Mouse (Mus musculus) adrenal gland, postnatal 4 days (tissue): Measurements from ENCODE around the gene Cog7. TPM values are rescaled to one million over a fixed set of nuclear protein-coding genes. Genes with fewer than 3 reads are reported as not detected.

Experiments used
- DNase-seq, 2 experiments: peaks; one replicate each; pipeline ENCODE4 v3.0.0; 2021 to 2022; ENCODE audit warnings: low spot score in 2 of 2, mixed read lengths in 2 of 2
- total RNA-seq, 2 experiments: library from RNA; stranded (reverse); gene quantifications; 2 replicates each; pipeline ENCODE4 v1.2.3; 2021

The Cog7 gene
- total RNA-seq, 2 experiments from 2014 or later: 31.1 to 32.6 TPM

DNA sequence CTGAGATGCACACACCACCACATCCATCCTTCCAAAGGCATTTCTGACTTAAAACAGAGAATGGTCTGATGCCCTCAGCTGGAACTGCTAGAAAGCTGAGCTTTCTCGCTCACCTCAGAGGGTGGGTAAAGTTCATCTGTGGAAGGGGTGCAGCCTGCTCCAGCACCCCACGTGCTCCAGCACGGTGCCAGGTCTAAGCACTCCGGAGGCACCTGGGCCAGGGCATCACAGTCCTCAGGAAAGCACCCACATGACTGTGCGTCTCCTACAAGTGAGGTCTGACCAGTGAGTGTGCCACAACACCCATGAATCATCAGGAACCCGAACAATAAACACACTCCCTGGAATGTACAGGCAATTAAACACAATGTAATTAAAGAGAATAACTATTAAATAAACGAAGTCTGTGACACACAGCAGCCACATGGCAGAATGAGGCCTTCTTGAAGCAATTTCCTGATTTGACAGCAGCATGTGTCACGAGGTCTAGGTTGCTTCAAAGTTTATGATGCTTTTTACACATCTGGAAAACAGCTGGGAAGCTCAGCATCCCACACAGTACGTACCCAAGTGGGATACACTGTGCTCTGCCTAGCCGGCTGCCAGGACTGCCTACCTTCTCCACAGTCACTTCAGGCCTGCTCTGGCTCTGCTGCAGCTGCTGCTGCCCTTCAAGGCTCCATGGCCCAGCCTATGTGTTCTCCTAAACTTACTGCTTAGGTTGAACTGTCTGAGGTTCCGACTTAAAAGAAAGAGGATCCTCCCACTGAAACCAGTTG, 26.4 kb downstream of the Cog7 start:
- DNase-seq: no peak

GRCm38 (mm10) chr7:121947513-121947912, 34.0 kb downstream of the Cog7 start:
- no peak for DNase-seq

- no peak for DNase-seq
Observed at GRCm38 (mm10) chr7:121946196-121946595, 35.3 kb downstream of the Cog7 start.

GRCm38 (mm10) chr7:121942371-121942770, 39.1 kb downstream of the Cog7 start:
- DNase-seq: no peak

GRCm38 (mm10) chr7:121941640-121942039, 39.9 kb downstream of the Cog7 start:
- no peak for DNase-seq

GRCm38 (mm10) chr7:121941016-121941415, 40.5 kb downstream of the Cog7 start:
- no peak for DNase-seq

GRCm38 (mm10) chr7:121939729-121940128, 41.8 kb downstream of the Cog7 start:
- DNase-seq: no peak

DNA sequence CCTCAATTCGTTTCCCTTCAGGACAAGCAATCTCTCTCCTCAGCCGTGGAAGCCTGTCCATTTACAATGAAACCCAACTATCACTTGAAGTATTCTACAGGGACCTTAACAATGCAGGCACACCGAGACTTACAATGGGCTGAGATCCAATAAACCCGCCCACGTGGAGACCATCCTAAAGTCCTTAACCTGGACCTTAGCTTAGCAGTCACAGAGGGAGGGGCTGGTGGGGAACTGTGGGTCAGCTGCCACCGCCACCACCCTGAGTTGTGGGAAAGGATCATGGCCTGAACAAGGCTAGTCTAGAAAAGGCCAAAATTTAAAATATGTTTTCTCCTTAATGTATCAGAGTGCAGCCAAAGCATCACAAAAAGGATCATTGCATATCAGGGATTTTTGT, 42.3 kb downstream of the Cog7 start:
- no peak for DNase-seq

DNA sequence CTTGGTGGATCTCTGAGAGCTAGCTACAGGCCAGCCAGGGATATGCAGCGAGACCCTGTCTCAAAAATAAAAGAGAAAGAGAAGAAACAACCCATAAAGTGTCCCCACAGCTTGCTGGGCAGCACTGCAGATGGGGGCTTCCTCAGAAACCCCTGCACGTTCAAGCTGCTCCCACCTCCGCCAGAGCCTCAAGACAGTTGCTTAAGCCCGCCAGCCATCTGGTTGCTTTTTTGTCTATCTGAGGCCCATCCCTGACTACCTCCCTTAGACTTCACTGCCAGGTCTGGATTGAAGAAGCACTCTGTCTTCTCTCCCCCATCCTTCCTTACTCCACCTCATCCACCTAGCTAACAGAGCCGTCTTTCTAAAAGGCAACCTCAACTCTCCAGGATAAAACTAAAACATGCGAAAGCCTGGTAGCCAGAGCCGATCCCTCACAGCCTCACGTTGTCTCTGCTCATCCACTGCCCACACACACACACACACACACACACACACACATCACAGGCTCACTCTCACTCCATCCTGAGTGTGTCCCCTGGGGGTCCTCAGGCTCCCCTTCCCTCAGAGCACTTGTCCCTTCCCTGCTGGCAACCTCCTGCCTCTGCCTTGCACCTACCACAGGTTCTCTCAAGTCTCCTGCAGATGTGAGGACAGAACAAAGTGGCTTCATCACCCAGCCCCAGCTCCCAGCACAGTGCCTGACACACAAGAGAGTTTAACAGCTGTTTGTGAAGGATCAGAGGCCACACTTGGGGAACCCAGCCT, 43.2 kb downstream of the Cog7 start:
- DNase-seq: no peak

DNA sequence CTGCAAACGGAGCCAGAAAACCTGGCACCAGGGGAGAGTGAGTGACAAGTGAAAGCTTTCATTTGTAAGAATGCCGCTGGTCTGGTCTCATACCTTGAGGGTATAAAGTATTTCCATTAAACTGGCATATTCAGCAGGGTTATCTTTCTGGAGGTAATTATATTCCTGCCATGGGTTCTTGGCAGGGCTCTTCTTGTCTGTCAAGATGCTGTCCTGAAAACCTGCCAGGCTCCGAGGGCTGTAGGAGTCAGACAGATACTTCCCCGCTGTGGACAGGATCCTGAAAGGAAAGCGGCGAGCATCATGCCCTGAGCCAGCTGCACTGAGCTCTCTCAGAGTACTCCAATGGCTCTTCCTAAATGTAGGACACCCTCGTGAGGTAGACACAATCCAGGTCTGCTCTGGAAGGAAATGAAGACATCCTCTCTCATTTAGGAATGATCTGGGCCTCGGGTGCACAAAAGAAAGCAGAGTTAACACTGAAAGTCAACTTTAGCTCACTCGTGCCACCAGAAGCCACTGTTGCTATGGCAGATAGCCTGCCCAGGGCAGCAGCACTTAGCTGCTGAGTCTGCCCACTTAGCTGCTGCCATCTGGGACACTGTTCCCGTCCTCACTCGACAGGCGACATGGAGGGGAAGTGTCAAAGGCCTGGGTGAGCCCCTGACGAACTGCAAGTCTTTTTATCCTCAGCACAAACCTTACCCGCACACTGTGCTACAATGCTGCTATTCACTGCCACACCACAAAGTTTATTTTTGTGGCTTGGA, 44.5 kb downstream of the Cog7 start:
- DNase-seq: no peak

DNA sequence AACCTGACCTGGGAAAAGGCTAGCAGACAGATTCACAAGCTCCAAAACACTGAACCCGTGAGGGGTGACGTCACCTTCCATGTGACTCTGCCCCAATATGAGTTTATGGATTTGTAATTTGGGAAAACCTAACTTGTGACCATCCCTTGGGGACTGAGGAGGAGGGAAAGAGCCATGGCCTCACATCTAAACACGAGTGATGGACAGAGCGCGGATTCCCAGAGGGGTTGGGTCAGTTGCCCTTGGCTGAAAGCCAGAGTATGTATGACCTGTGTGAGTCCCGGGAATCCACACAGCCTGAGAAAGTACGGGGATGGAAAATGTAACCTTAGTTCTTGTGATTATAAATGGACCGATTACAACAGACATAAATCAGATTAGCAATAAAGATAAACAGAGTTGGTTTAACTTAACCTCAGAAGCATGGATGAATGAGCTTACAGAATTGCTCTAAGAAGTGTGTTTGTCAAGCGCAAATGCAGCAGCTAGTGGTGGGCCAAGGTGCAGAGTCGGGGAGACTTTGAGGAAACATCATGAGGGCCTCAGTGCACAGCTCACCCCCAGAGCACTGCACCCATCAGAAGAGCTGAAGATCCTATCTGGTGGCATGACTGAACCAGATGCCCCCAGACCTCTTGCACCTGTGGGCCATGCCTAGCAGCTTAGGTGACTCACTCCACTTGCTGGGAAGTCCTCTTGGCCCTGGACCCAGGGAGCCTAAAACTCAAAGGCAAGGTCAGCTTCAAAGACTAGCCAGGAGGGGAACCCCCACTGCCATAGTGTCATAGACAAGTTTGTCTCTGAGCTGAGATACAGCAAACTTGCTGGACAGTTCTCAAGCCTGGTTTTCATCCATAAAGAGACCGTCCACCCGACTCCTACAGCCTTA, 45.4 kb downstream of the Cog7 start:
- DNase-seq: no peak

- DNase-seq: no peak
Observed at GRCm38 (mm10) chr7:121934346-121934745, 47.2 kb downstream of the Cog7 start.

- no peak for DNase-seq
Observed at GRCm38 (mm10) chr7:121933675-121934074, 47.8 kb downstream of the Cog7 start.

DNA sequence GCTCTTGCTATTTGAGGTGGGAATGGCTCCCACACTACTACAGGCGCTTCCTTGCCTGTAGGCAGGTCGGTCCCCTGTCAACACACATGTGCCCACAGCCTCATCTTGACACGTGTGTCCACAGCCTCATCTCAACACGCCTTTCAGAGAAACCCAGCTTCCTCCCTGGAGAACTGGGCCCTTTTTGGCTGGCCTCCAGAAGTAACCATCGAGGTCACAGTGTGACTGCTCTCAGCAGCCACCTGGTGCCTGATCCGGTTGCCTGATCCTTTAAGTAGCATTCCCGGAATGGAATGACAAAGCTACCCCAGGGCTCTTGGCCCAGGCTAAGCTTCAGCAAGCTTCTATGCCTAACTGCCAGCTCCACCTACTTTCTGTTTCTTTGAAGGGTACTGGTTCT, 50.3 kb downstream of the Cog7 start:
- DNase-seq: no peak

- DNase-seq: no peak
Observed at GRCm38 (mm10) chr7:121927882-121928281, 53.6 kb downstream of the Cog7 start.

DNA sequence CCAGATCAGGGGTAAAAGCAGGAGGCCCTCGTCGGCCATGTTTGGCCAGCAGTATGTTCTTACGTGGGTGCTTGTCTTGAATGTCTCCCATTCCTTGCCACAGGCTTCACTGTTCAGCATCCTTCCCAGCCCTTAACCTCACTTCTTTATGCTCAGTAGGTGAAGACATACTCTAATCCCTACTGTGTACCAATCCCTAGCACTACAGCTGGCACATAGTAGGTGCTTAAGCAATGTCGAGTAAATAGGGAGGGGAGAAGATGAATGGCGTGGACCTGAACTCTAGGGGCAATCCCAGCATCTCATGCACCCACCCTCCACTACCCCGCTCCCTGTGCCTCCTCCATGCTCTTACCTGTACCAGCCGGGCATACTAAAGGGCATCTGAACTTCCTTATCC, 57.1 kb downstream of the Cog7 start:
- no peak for DNase-seq

GRCm38 (mm10) chr7:121913944-121914343, 67.6 kb downstream of the Cog7 start:
- DNase-seq: no peak

GRCm38 (mm10) chr7:121912250-121912649, 69.3 kb downstream of the Cog7 start:
- no peak for DNase-seq

DNA sequence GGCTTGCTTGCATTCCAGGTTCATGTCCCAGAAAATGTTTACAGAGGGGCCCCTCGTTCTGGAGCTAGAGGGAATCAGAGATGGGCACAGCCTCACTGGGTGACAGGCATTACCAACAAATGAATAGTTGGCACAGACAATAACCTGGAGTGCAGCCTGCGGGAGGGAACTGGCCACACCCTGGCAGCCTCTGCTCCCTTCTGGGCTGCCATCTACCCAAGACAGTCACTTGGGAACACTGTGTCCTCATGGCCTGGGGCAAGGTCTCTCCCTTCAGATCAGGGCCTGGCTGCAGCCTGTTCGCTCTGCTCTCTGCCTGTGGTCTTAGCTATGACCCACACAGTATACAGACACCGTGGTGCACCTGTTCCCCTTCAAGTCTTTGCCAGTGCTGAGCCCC, 74.6 kb downstream of the Cog7 start:
- no peak for DNase-seq

DNA sequence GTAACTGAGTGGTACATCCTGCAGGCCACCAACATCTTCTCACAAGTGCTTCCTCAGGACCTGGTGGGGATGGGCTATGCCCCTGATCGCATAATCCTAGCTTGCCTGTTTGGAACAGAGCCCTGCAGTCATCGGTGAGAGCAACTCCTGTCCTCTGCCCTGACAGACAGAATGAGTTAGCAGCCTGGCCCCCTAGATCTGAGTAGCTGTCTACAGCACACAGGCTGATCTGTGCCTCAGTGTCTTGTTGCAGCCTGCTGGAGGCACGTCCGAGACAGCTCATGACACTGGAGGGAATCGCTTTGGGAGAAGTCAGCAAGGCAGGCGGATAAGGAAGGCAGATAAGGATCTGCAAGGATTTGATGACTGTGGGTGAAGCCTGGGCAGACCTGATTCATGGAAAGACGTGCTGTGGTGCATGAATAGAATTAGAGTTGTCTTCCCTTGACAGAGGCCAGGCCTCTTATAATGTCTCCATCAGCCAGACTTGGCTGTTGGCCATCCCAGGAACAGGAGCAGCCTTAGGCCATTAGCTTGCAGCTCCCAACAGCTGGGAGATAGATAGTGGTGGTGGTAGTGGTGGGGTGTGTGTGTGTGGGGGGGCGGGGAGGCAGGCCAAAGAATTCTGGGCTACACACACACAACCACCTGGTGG, 78.6 kb downstream of the Cog7 start:
- DNase-seq: no peak
